Mouse (Mus musculus): ENCODE measurements around the gene Gm4340. TPM values are rescaled to one million over a fixed set of nuclear protein-coding genes. Genes with fewer than 3 reads are reported as not detected.
"Not testable (repeated sequence)": the region's sequence is repeated elsewhere in the genome, so short reads cannot be mapped to it uniquely, and the experiment has no call there.

Gene Gm4340
- total RNA-seq (2022), result not detected

- not testable (repeated sequence) for DNase-seq (ENCODE audit: low spot score)
Measured at GRCm38 (mm10) chr10:104193742-104194141, at the start of gene Gm4340. Gm4340 (plus strand) TSS chr10:104194042.

GRCm38 (mm10) chr10:104151197-104151596 lies 42.6 kb upstream of the Gm4340 start, which contains the start of gene Gm6763:
Gm6763 (plus strand) TSS chr10:104151497.
- DNase-seq (ENCODE audit: low spot score), result not testable (repeated sequence)

GRCm38 (mm10) chr10:104159706-104160105 lies 34.1 kb upstream of the Gm4340 start, which contains the start of gene Gm8764:
Gm8764 (plus strand) TSS chr10:104160006.
- not testable (repeated sequence) for DNase-seq (ENCODE audit: low spot score)

GRCm38 (mm10) chr10:104168215-104168614 lies 25.6 kb upstream of the Gm4340 start, which contains the start of gene Gm21304:
Gm21304 (plus strand) TSS chr10:104168515.
- not testable (repeated sequence) for DNase-seq (ENCODE audit: low spot score)

GRCm38 (mm10) chr10:104176724-104177123 lies 17.1 kb upstream of the Gm4340 start, which contains the start of gene Gm21312:
Gm21312 (plus strand) TSS chr10:104177024.
- not testable (repeated sequence) for DNase-seq (ENCODE audit: low spot score)

- not testable (repeated sequence) for DNase-seq (ENCODE audit: low spot score)
Measured at GRCm38 (mm10) chr10:104185233-104185632, 8.6 kb upstream of the Gm4340 start, which contains the start of gene Gm20765. Gm20765 (plus strand) TSS chr10:104185533.

GRCm38 (mm10) chr10:104209655-104210054 lies 15.8 kb downstream of the Gm4340 start:
- no peak for DNase-seq (ENCODE audit: low spot score)

GRCm38 (mm10) chr10:104210268-104210990 lies 16.6 kb downstream of the Gm4340 start:
- DNase-seq (ENCODE audit: low spot score), result no peak

GRCm38 (mm10) chr10:104214527-104214926 lies 20.7 kb downstream of the Gm4340 start:
- DNase-seq (ENCODE audit: low spot score), result no peak

- DNase-seq (ENCODE audit: low spot score), result no peak
Measured at GRCm38 (mm10) chr10:104220303-104221021, 26.6 kb downstream of the Gm4340 start.

Other genes with a start within 250 kb of the Gm4340 start
- gene Gm21293, start 51.1 kb upstream of the Gm4340 start, total RNA-seq (2022), result not detected
- not detected for gene Gm6763, start 42.5 kb upstream of the Gm4340 start, total RNA-seq (2022)
- gene Gm8764, start 34.0 kb upstream of the Gm4340 start, total RNA-seq (2022), result not detected
- not detected for gene Gm21304, start 25.5 kb upstream of the Gm4340 start, total RNA-seq (2022)
- not detected for gene Gm21312, start 17.0 kb upstream of the Gm4340 start, total RNA-seq (2022)
- not detected for gene Gm20765, start 8.5 kb upstream of the Gm4340 start, total RNA-seq (2022)